Mouse (Mus musculus) forelimb bud, embryonic 11.5 days (tissue): ENCODE measurements around the gene Tmem62.
"Not testable (repeated sequence)": the region's sequence is repeated elsewhere in the genome, so short reads cannot be mapped to it uniquely, and the experiment has no call there.

Experiments
- DNase-seq: peaks from one replicate; pipeline ENCODE4 v3.0.0-alpha.2; 2012; ENCODE audit warnings: low read depth, low spot score

Tmem62 gene

DNA sequence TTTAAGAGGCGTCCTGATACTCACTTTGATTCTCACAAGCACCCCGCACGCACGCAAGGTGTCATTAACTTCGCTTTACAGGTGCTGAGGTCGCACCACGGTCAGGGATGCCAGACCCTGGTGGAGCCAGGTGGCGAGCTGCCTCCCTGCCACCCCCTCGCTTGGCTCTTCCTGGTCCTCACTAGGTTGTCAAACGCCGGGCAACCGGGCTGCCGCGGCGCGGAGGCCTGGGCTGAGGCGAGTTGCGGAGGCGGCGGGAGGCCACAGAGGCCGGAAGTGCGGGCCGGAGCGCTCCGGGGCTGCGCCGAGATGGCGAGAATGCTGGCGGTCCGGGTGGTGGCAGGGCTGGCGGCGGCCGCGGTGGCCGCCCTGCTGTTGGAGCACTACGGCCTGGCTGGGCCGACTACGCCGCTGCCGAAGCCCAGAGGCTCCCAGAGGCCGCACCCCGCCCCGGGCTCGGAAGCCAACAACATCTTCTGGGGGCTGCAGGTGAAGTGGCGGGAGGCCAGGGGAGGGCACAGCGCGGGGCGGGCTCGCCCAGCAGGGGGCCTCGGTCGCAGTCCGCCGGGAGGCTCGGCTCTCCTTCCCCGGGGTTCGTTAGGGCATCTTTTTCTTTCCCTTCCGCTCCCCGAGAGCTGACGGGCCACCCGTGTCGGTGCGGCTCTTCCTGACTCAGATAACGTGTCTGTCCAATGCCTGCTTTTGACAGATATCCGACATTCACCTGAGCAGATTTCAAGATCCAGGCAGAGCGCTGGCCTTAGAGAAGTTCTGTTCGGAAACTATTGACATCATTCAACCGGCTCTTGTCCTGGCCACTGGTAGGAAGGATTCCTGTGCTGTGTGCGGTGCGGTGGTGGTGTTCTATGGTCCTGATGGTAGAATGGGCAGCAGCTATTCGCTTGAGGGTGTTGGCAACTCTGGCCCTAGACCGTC lies at the start of gene Tmem62:
Gene Tmem62 (plus strand): TSS at position 28 of the 936 bp plus-strand sequence.
- peak; percentile 25 for DNase-seq

DNA sequence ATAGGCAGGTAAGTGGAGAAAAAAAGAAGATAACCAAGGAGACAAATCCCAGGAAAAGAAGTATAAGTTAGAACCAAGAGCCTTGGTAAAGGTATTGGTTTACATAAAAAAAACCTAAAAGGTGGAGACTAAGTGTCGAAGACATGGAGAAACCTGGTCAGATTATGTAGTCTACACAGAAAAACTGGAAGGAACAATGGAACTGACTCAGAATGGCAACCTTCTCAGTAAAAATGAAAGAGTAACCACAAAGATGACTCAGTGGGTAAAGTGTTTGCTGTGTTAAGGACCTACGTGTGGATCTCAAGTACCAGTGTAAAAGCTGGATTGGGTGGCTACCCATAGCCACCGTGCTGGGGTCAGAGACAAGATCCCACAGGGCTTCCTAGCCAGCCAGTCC lies 43.8 kb upstream of the Tmem62 start:
- no peak for DNase-seq

DNA sequence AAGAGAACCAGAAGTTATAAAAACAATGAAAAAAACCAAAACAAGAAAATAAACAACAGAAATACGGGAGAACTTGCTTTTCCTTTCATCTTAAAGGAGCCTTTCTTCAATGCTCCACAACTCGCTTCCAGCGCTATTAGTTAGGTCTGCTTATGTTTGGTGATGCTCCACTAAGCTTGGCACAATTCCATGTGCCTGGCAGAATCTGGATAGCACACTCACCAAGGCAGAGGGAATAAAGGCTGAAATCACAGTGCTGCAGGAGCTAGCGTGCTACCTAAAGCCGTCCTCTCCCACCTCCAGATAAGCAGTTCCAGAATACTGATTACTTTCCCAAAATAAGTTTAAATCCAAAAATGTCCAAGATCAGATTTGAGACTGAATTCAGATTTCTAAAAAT lies 25.6 kb upstream of the Tmem62 start:
- no peak for DNase-seq

DNA sequence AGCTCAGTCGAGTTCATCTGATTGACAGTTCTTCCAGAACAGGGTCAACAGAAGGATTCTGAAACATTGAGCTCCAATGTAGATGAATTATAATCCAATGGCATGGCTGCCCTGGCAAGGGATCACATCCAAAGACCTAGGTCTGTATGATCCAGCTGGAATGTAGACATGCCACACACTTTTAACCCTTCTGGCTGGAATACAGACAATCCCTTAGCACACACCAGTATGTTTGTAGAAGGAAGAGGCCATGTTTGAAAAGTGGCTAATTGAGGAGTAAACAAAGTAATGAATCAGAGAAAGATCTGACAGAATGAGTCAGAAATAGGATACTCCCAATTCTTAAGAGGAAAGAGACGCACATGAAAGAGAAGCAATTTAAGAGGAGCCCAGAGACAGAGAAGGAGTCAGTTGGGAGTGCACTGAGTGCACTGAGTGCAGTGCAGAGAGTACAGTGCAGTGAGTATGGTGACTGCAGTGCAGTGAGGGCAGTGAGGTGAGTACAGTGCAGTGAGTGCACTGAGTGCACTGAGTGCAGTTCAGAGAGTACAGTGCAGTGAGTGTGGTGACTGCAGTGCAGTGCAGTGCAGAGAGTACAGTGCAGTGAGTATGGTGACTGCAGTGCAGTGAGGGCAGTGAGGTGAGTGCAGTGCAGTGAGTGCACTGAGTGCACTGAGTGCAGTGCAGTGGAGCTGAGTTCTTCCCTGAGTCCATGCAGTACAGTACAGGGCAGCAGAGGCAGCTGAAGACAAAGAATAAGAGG lies 24.5 kb upstream of the Tmem62 start:
- DNase-seq = no peak

DNA sequence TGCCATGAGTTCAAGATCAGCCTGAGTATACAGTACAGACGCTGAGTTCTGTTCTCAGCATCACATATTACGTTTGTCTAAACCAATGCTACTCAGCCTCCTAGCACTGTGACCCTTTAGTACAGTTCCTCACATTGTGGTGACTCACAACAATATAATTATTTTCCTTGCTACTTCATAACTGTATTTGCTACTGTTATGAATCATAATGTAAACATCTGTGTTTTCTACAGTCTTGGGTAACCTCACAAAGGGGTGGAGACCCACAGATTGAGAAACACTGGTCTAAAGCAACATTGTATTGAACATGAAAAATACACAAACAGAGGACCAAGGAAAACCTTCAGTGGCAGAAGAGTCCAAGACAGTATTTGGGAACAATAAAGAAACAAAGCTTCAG lies 17.5 kb upstream of the Tmem62 start:
- no peak for DNase-seq

DNA sequence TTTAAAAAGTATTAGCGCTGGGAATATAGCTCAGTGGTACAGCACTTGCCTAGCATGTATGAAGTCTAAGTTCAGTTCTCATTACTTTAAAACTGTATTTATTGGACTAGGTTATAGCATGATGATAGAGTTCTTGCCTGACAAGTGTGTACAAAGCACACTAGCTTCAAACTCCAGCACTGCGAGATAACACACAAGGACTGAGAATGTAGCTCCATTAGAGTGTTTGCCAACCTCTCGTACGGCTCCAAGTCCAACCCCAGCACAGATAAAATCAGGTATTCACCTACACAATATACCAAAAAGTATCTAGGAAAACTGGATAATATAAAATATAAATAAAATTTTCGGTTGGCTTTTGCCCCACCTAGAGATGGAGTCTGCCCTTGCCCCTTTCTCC lies 17.0 kb upstream of the Tmem62 start:
- DNase-seq = no peak

DNA sequence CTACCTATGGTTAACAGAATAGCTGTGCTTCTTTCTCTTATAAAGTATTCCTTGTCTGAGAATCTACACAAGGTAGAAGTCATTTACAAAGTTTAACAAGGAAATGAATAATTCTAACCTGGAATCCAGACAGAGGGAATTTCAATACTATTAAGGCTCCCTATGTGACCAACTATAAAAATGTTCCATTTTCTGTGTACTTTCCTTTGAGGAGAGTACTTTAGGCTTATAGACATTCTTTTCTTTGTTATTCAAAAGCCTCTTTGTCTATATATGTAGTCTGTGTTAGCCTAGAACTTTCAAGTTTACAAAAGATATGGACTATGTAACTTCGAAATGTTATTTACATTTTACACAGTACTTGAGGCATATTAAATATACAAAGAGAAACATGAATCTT lies 16.6 kb upstream of the Tmem62 start:
- no peak for DNase-seq

DNA sequence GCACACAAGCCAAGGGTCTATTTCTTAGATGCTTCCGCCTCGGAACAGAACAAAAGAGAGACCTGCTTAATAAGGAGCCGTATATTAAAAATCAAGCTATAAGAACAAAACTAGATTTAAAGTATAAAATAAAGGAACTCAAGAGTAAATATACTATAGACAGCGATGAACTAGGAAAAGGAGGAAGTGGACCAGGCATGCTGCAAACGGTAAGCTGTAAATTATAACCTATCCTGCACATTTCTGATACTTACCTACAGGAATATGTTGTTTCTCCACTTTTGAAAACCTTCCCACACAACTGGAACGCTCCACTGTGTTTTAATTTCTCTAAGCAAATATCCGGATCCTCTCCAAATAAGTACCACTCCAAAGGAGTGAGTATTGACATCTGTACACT lies 13.7 kb upstream of the Tmem62 start:
- DNase-seq = no peak

DNA sequence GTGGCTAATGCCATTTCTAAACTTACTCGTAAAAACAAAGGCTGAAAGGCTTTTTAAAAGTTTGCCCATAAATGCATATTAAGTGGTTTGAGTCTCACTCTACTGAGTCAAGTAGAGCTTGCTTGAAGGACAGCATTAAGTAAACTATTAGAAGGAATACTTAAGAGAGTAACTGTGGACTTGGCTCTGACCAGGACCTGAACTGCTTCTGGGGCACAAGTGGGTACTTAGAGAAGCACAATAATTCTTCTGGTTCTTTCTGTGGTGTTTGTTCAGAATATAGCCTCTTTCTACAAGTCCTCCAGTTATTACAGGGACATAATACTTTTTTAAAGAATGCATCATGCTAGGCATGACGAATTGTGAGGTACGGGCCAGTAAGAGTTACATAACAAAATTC lies 11.3 kb upstream of the Tmem62 start:
- no peak for DNase-seq

DNA sequence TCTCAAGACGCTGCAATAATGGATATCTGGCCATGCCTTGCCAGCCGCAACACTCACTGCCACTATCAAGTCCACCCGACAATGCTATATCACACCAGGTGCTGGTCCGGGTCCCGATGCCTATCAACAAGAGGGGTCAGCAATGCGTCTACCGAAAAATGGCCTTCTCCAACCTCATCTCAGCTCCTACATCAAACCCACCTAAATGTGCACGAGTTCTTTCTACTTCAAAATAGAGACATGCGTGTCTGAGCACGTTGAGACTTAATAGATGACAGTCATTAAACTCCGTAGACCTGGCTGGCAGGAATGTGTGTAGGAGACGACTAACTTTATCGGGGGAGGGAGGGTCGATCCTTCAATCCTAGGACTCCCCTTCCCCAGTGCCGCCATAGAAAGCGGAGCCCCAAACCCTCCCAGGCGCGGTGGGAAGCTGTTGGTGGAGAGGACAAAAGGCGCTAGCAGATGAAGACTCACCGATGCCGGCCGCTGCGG lies 6.7 kb upstream of the Tmem62 start:
- DNase-seq = no peak

DNA sequence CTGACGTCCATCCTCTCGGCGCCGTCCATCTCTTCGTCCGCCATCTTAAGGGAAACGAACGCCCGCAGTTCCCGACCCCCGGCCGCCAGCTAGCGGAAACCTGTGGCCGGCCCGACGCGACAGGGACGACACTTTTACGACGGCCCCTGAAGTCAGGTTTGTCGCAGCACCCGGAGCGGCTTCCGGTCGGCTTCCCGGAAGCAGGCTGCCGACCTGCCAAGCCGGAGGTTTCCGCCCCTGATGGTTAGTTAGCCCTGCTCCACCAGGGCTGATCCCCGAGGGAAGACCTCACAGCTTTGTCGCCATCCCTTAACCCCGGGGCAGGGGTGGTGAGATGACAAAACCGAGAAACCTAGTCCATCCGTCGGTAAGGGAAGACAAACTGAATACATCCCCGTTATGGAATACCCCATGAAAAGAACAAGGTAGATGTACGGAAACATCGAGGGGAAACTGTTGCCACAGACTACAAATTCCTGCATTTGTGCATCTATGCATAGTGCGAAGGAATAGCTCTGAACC lies 6.2 kb upstream of the Tmem62 start, which contains the start of gene Ubr1:
Gene Ubr1 (minus strand): TSS at position 157 of the 522 bp plus-strand sequence.
- DNase-seq = peak; percentile 87

DNA sequence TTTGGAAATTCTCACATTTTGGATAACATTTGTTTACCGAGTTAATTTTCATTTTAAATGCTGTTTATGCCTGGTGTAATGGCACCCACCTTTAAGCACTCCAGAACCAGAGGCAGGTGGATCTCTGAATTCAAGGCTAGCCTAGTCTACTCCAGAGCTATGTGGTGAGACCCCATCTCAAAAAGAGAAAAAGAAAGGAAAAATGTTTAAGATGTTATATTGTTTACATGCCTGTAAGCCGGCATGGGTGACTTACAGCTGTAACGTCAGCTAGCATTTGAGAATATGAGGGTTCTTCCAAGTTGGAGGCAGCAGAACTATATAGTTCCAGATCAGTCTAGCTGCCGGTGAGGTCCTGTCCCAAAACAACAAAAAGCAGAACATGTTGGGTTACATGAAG lies 5.1 kb upstream of the Tmem62 start:
- DNase-seq = no peak

DNA sequence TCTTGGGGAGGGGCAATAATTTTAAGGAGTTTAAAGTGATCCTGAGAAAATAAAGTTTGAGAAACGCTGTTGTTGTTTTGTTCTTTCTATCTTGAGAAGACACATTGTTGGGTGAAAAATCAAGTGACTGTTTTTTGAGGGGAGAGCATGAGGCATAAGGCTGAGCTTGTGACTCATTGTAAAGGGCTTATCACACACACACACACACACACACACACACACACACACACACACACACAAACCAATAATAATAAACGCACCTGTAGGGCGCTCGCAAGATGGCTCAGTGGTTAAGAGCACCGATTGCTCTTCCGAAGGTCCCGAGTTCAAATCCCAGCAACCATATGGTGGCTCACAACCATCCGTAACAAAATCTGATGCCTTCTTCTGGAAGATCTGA lies 4.6 kb upstream of the Tmem62 start:
- not testable (repeated sequence) for DNase-seq

DNA sequence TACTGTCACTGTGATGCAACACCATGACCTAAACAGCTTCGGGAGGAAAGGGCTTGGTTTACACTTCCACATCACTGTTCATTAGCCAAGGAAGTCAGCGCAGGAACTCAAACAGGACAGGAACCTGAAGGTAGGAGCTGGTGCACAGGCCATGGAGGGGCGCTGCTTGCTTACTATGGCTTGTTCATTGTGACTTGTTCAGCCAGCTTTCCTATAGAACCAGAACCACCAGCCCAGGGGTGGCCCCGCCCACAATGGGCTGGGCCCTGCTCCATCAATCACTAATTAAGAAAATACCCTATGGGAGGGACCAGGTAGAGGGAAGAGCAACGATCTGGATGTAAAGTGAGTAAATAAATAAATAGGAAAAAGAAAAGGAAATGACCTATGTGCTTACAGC lies 3.9 kb upstream of the Tmem62 start:
- DNase-seq = no peak

DNA sequence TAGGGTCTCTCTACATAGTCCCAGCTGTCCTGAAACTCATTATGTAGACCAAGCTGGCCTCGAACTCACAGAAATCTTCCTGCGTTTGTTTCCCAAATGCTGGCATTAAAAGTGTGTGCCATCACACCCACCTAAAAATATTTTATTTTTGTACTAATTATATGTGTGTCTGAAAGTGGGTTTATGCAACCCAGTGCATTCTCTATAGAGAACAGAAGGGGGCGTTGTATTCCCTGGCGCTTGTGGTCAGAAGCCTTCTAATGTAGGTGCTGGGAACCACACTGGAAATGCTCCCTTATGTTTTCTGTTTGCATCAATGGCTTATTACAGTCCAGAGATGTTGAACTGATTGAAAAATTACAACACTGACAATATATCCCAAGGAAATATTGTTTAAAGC lies 509 bp upstream of the Tmem62 start:
- DNase-seq = no peak

DNA sequence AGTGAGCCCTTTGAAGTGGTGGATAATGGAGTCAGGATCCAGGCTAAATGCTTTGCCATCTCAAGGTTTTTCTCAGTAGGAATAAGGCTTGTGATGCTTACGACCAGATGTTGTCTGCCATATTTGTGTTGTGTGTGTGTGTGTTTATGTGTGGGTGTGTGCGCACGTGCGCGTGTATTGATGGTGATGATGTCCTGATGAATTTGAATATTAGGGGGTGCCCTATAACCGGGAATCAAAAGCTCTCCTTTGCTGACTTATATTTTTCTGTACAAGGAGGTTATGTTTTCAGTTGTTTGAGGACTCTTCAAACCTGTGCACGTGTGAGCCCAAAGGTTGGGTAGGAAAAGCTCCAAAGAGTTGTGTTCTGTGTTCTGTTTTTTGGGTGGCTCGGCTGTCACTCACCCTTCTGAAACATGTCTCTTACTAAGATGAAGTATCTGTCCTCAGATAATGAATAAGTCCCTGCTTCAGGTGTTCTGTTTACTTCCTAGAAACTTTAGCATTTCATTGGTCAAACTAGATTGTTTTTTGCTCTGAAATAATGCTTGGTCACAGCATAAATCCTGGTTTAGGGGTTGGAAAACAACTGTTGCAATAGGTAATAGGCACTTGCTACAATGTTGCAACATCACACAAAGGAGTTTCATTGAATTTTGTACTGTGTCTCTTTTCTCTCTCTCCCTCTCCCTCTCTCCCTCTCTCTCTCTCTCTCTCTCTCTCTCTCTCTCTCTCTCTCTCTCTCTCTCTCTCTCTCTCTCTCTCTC lies 1.3 kb downstream of the Tmem62 start:
- DNase-seq = no peak

DNA sequence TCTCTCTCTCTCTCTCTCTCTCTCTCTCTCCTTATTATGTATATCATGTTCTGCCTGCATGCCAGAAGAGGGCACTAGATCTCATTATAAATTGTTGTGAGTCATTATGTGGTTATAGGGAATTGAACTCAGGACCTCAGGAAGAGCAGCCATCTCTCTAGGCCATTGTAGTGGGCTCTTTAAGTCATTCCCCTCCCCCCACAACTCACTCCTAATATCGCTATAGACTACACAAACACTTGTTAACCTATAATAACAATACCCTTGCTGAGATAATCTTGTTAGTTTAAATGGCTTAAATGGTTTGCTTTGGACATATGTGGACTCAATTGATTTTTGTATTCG lies 1.8 kb downstream of the Tmem62 start:
- no peak for DNase-seq

DNA sequence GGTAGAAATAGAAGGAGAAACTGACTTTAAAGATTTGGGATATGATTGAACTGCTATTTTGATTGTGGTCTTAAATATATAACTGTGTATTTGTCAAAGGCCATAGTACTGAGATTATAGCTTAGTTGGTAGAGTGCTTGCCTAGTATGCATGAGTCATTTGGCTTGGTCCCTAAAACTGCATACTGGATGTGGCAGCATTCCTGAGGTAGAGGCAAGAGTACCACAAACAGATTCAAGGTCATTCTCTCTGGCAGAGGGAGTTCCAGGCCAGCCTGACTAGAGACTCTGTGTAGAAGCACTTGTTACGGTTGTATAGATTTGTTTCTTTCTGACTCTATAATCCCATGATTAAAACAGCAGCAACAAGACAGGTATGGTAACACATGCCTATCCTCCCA lies 3.0 kb downstream of the Tmem62 start:
- no peak for DNase-seq

DNA sequence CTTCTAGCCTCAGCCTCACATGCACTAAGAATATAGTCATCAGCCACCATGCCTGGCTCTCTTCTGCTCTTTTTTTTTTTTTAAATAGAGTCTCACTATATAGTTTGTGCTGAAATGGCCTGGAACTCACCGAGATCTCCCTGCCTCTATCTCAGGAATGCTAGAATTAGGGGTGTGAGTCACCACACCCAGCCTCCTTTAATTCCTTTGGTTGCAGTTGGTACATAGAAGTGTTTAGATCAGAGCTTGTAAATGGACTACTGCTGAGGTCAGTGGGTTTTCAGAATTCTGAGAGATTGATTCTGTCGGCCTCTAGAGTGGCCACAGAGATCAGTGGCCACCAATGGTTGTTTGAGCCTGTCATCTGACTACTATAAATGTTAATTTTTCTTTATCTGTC lies 4.0 kb downstream of the Tmem62 start:
- DNase-seq = no peak

DNA sequence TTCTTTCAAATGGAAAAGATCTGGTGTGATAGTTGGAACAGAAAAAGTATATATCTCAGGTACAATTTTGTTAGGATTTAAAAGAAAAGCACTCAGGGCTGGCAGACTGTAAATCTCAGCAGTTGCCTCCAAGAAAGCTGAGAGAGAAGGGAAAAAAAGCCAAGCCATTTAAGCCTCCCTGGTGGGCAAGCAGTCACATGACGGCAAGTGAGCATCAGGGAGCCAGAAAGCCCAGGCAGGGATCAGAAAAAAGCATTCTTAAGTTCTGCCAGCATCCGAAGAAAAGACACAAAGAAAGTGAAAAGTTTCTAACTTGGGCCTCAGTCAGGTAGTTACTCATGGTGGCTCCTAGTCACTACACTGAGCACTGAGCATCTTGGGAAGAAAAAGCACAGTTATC lies 6.8 kb downstream of the Tmem62 start:
- no peak for DNase-seq

DNA sequence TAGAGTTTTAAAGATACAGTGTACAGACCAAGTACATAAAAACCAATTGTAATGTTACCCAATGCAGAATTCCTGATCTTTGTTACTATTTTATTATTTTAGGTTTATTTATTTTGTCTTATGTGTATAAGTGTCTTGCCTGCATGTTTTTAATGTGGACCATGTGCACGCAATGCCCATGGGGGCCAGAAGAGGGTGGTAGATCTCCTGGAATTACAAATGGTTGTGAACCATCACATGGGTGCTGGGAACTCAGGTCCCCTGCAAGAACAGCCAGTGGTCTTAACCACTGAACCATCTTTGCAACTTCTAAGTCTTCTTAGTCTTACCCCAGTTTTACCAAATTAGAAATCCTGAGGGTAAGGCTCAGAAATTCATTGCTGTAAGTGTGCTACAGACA lies 8.4 kb downstream of the Tmem62 start:
- no peak for DNase-seq

DNA sequence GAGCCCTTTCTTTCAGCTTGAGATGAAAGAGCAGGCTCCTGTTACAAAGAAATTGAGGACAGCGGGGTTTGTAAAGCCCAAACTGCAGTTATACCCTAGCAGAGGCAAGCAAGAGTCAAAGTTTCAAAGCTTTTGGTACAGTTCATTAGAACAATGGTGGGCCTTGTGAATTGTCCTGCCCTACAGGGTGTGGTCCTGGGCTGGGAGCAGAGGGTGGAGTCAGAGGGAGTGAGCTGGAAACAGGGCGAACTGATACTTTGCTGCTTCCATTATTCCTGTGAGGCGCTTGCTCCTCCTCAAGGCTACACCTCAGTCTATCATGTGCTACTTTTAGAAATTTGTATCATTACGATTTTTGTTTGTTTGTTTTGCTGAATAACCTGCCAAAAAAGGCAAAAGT lies 14.4 kb downstream of the Tmem62 start:
- DNase-seq = no peak
